Mouse (Mus musculus): ENCODE results near the gene Gm10188. TPM values are rescaled to one million over a fixed set of nuclear protein-coding genes. Genes with fewer than 3 reads are reported as not detected.

Gm10188 gene
- total and polyA plus RNA-seq, 3 experiments, result not detected

DNA sequence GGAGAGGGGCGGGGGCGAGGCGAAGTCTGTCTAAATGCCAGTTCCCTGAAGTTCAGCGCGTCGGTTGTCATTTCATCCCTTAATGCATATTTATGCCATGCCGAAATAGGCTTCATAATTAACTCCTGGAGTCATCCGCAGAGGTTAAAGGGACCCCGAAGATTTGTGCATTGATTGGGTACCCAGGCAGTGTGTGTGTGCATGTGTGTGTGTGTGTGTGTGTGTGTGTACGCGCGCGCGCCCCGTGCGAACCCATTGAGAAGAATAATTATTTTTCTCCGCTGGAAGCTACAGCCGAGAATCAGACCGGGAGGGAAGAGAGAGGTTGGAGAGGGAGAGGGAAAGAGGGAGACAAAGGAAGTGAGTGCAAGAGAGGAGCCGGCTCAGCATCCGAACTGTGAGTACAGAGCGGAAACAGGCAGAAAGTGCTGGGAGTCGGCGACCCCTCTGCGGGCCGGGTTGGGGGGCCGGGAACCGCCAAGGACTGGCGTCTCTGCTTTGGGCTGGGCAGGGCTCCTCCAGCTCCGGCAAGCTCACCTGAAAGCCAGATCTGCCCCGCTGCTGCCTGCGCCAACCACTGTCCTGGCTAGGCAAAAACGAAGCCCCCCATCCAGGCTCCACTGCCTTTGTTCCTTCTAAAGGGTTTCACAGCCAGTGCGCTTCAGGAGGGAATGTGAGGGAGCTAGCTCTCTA lies 38.3 kb downstream of the Gm10188 start, which contains the start of the genes Lemd1 and AC124108.1:
Gene Lemd1 (plus strand): TSS at position 339 of the 693 bp plus-strand sequence.
Gene AC124108.1 (plus strand): TSS at position 365 of the 693 bp plus-strand sequence.
- no peak within 1 kb of the TSS for H3K9ac ChIP-seq (ENCODE audit: low read depth, low read length)
- no peaks in the 10 kb centered on the region for H3K79me2 ChIP-seq (replicated peaks; ENCODE audit: control insufficient read depth, insufficient read depth, low read length)
- H3K4me3 ChIP-seq, result peak within 1 kb of the TSS; percentile 41
- H3K36me3 ChIP-seq (ENCODE audit: control insufficient read depth, insufficient read depth, low read length), result no peaks in the 10 kb centered on the region
- TF ChIP-seq POLR2A (IDR thresholded peaks at IDR 0.05; ENCODE audit: insufficient read depth, low read depth, low read length), result no peak
- no peak for TF ChIP-seq CTCF (IDR thresholded peaks at IDR 0.05)
- TF ChIP-seq EP300 (IDR thresholded peaks at IDR 0.05; ENCODE audit: insufficient read depth, low read depth, low read length), result no peak
- 1% methylated on average over 34 of the region's 34 CpGs for WGBS
- intact Hi-C loops (cut with DNase I), result no loop called here
- DNase-seq, result no peak
- no peak within 1 kb of the TSS for H3K27ac ChIP-seq
- H3K27me3 ChIP-seq (ENCODE audit: control insufficient read depth, insufficient read depth, low read length), result peaks cover 25% of the 10 kb centered on the region
- H3K4me1 ChIP-seq (ENCODE audit: control insufficient read depth, insufficient read depth, low read length), result no peaks in the 10 kb centered on the region

DNA sequence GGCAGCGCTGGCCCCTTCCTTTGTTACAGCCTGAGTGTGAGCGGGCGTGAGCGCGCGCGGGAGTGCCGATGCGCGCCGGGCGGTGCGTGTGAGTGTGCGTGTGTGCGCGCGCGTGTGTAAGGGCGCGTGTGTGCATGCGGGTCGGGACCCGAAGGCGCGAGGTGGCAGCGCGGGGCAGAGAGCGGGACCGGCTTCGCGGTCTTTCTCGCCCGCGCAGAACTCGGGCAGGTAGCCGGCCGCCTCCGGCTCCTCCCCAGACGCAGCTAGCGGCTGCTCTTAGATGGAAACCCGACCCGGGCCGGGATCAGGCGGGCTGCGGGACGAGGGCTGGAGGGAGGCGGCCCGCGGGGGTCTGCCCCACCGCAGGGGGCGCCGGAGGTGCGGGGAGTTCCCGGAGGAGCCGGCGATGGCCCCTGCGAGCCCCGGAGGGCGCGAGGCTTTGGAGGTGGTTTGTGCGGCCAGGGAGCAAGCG lies 38.9 kb downstream of the Gm10188 start:
- Histone ChIP-seq H3K9ac (ENCODE audit: low read depth, low read length) (no peak overlapping the region), H3K79me2 (replicated peaks; ENCODE audit: control insufficient read depth, insufficient read depth, low read length) (no peaks in the 10 kb centered on the region), H3K4me3 (peak overlapping the region; percentile 41), H3K4me1 (ENCODE audit: control insufficient read depth, insufficient read depth, low read length) (no peaks in the 10 kb centered on the region), H3K36me3 (ENCODE audit: control insufficient read depth, insufficient read depth, low read length) (no peaks in the 10 kb centered on the region), H3K27me3 (ENCODE audit: control insufficient read depth, insufficient read depth, low read length) (peaks cover 25% of the 10 kb centered on the region), H3K27ac (no peak overlapping the region)
- intact Hi-C loops (cut with DNase I), result no loop called here
- WGBS, result under 1% methylated on average over 60 of the region's 62 CpGs
- TF ChIP-seq CTCF (IDR thresholded peaks at IDR 0.05) (no peak), EP300 (IDR thresholded peaks at IDR 0.05; ENCODE audit: insufficient read depth, low read depth, low read length) (no peak), POLR2A (IDR thresholded peaks at IDR 0.05; ENCODE audit: insufficient read depth, low read depth, low read length) (no peak)
- DNase-seq, result no peak

DNA sequence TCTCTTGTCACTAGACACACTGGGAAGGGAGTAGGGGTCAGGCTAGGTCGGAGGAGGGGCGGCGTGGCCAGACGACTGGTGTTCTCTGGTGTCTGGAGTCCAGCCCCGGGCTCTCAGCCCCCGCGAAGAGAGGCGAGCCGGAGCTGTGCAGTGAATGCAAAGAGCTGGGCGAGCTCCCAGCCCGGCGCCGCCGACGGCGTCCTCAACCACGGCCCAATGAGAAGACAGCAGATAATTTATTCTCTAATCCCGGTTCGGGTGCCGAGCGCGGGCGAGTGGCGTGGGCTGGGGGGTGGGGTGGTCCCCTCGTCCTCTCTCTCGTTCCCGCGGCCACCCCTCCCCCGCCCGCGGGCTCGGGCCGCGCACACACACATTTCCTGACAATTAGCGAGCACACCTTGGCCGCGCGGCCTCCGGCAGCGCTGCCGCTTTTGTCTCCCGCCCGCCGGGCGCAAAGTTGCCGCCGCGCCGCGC lies 39.5 kb downstream of the Gm10188 start:
- Histone ChIP-seq H3K36me3 (ENCODE audit: control insufficient read depth, insufficient read depth, low read length) (no peaks in the 10 kb centered on the region), H3K9ac (ENCODE audit: low read depth, low read length) (no peak overlapping the region), H3K27me3 (ENCODE audit: control insufficient read depth, insufficient read depth, low read length) (peaks cover 25% of the 10 kb centered on the region), H3K79me2 (replicated peaks; ENCODE audit: control insufficient read depth, insufficient read depth, low read length) (no peaks in the 10 kb centered on the region), H3K4me3 (peak overlapping the region; percentile 33), H3K4me1 (ENCODE audit: control insufficient read depth, insufficient read depth, low read length) (no peaks in the 10 kb centered on the region), H3K27ac (no peak overlapping the region)
- no peak for DNase-seq
- TF ChIP-seq EP300 (IDR thresholded peaks at IDR 0.05; ENCODE audit: insufficient read depth, low read depth, low read length), result no peak
- TF ChIP-seq POLR2A (IDR thresholded peaks at IDR 0.05; ENCODE audit: insufficient read depth, low read depth, low read length), result no peak
- no peak for TF ChIP-seq CTCF (IDR thresholded peaks at IDR 0.05)
- intact Hi-C loops (cut with DNase I), result no loop called here
- 1% methylated on average over 40 of the region's 50 CpGs for WGBS

DNA sequence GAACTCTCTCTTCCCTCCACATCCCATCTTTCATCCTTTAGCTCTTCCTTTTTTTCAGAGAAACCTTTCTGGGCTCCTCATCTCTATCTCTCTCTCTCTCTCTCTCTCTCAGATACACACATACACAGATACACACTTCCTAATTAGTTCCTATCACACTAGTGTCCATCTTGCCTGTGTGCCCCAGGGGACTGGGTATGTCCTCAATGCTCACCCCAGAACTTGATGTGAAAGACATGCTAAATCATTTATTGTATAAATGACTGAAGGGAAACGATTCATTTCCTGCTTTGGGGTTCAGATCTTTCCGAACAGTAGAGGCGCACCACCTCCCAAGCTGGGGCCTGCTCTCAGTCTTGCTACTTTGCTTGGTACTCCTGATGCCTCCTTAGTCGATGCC lies 40.3 kb downstream of the Gm10188 start:
- no peak for DNase-seq
- 36% methylated on average over 4 of the region's 4 CpGs for WGBS
- Histone ChIP-seq H3K4me3 (no peak overlapping the region), H3K36me3 (ENCODE audit: control insufficient read depth, insufficient read depth, low read length) (no peaks in the 10 kb centered on the region), H3K9ac (ENCODE audit: low read depth, low read length) (no peak overlapping the region), H3K27ac (no peak overlapping the region), H3K4me1 (ENCODE audit: control insufficient read depth, insufficient read depth, low read length) (no peaks in the 10 kb centered on the region), H3K27me3 (ENCODE audit: control insufficient read depth, insufficient read depth, low read length) (peaks cover 25% of the 10 kb centered on the region), H3K79me2 (replicated peaks; ENCODE audit: control insufficient read depth, insufficient read depth, low read length) (no peaks in the 10 kb centered on the region)
- TF ChIP-seq CTCF (IDR thresholded peaks at IDR 0.05), result no peak
- no peak for TF ChIP-seq EP300 (IDR thresholded peaks at IDR 0.05; ENCODE audit: insufficient read depth, low read depth, low read length)
- TF ChIP-seq POLR2A (IDR thresholded peaks at IDR 0.05; ENCODE audit: insufficient read depth, low read depth, low read length), result no peak
- intact Hi-C loops (cut with DNase I), result no loop called here

DNA sequence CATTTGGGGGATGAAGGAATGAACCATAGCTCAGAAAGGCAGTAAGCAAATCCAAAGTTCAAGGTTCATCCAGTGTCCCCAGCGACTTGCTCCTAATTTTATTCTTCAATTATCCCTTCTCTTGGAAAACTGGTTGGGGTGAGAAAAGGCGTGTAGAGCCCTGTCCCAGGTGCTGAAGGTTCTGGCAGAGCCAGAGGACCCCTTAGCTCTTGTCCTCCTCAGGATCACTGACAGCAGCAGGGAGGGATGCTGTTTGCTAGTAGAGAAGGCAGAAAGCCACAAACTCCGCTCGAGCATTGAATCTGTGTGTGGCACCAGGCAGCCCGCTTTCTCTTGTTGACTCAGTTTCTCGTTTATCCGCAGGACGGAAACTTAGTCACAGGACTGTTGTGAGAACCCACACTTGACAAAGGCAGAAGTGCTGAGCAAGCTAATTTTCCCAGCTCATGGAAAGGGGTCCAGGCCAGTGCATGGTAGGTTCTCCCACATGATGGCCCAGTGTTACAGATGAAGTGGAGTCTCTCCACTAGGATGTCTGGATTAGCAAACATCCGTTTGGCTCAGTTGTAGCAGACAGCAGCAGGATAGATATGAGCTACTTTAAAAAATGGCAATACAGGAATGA lies 41.0 kb downstream of the Gm10188 start:
- no peak overlapping the region for H3K27ac ChIP-seq
- no peak overlapping the region for H3K4me3 ChIP-seq
- DNase-seq, result no peak
- no peaks in the 10 kb centered on the region for H3K36me3 ChIP-seq (ENCODE audit: control insufficient read depth, insufficient read depth, low read length)
- intact Hi-C loops (cut with DNase I), result no loop called here
- H3K4me1 ChIP-seq (ENCODE audit: control insufficient read depth, insufficient read depth, low read length), result no peaks in the 10 kb centered on the region
- H3K9ac ChIP-seq (ENCODE audit: low read depth, low read length), result no peak overlapping the region
- TF ChIP-seq CTCF (IDR thresholded peaks at IDR 0.05), result no peak
- no peak for TF ChIP-seq POLR2A (IDR thresholded peaks at IDR 0.05; ENCODE audit: insufficient read depth, low read depth, low read length)
- TF ChIP-seq EP300 (IDR thresholded peaks at IDR 0.05; ENCODE audit: insufficient read depth, low read depth, low read length), result no peak
- WGBS, result 33% methylated on average over 9 of the region's 9 CpGs
- H3K79me2 ChIP-seq (replicated peaks; ENCODE audit: control insufficient read depth, insufficient read depth, low read length), result no peaks in the 10 kb centered on the region
- peaks cover 25% of the 10 kb centered on the region for H3K27me3 ChIP-seq (ENCODE audit: control insufficient read depth, insufficient read depth, low read length)

DNA sequence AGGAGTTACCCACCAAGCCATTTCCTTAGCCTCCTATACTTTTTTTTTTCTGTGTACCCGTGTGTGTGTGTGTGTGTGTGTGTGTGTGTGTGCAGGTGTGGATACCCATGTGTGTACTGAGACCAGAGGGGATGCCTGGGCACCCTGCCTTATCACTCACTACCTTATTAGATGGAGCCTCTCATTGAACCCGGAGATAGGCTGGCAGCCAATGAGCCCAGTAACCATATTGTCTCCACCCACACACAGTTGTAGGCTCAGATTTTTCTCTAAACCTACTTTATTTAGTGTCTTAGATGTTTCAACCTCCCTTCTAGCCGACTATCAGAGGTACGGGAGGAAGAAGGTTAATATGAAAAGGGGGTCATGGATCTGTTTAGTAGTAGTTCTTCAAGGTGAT lies 43.3 kb downstream of the Gm10188 start:
- no peak for DNase-seq
- intact Hi-C loops (cut with DNase I), result no loop called here
- Histone ChIP-seq H3K79me2 (replicated peaks; ENCODE audit: control insufficient read depth, insufficient read depth, low read length) (no peaks in the 10 kb centered on the region), H3K36me3 (ENCODE audit: control insufficient read depth, insufficient read depth, low read length) (no peaks in the 10 kb centered on the region), H3K27ac (no peak overlapping the region), H3K9ac (ENCODE audit: low read depth, low read length) (no peak overlapping the region), H3K27me3 (ENCODE audit: control insufficient read depth, insufficient read depth, low read length) (peaks cover 13% of the 10 kb centered on the region), H3K4me3 (no peak overlapping the region), H3K4me1 (ENCODE audit: control insufficient read depth, insufficient read depth, low read length) (no peaks in the 10 kb centered on the region)
- WGBS, result 74% methylated on average over 4 of the region's 4 CpGs
- TF ChIP-seq CTCF (IDR thresholded peaks at IDR 0.05), result no peak

Small RNA genes within 50 kb of the gene (microRNA-seq; reads per million reads assigned to microRNA genes)
- gene Mir135b, result 2.7 to 2.8 reads per million in 2 experiments

Other genes with a start within 250 kb of the Gm10188 start
- 10 to 100 TPM; 76.5 to 77.4 TPM for gene Elk4, start 222.2 kb downstream of the Gm10188 start, total RNA-seq (2021)
- 20.8 and 32.7 TPM in 2 replicates for gene Elk4, start 222.2 kb downstream of the Gm10188 start, polyA plus RNA-seq (2012; rRNA removed)
- 1 to 10 TPM; 1.4 to 1.6 TPM for gene Mfsd4a, start 161.7 kb downstream of the Gm10188 start, total RNA-seq (2021)
- 3.0 and 3.6 TPM in 2 replicates for gene Mfsd4a, start 161.7 kb downstream of the Gm10188 start, polyA plus RNA-seq (2012; rRNA removed)
- gene Cdk18, start 90.1 kb downstream of the Gm10188 start, total RNA-seq (2021), result 10 to 100 TPM; 14.0 to 15.8 TPM
- gene Cdk18, start 90.1 kb downstream of the Gm10188 start, polyA plus RNA-seq (2012; rRNA removed), result 20.9 and 25.1 TPM in 2 replicates
- not detected for gene Lemd1, start 38.3 kb downstream of the Gm10188 start, total RNA-seq (2021)
- gene Lemd1, start 38.3 kb downstream of the Gm10188 start, polyA plus RNA-seq (2012; rRNA removed), result 0.20 TPM in 1 of 2 replicates, not detected in the other
- gene AC124108.1, start 38.3 kb downstream of the Gm10188 start, total RNA-seq (2021), result under 1 TPM in 1 of 2 experiments, not detected in 1; 0.05 TPM
- gene AC124108.1, start 38.3 kb downstream of the Gm10188 start, polyA plus RNA-seq (2012; rRNA removed), result 0.06 TPM in 1 of 2 replicates, not detected in the other
- 10 to 100 TPM; 15.4 to 21.0 TPM for gene Klhdc8a, start 68.9 kb upstream of the Gm10188 start, total RNA-seq (2021)
- 15.9 and 18.7 TPM in 2 replicates for gene Klhdc8a, start 68.9 kb upstream of the Gm10188 start, polyA plus RNA-seq (2012; rRNA removed)
- gene Nuak2, start 86.4 kb upstream of the Gm10188 start, total RNA-seq (2021), result 1 to 10 TPM; 4.1 to 4.3 TPM
- 2.8 and 4.0 TPM in 2 replicates for gene Nuak2, start 86.4 kb upstream of the Gm10188 start, polyA plus RNA-seq (2012; rRNA removed)
- 10 to 100 TPM; 21.9 to 25.4 TPM for gene Tmcc2, start 161.5 kb upstream of the Gm10188 start, total RNA-seq (2021)
- gene Tmcc2, start 161.5 kb upstream of the Gm10188 start, polyA plus RNA-seq (2012; rRNA removed), result 17.5 and 19.4 TPM in 2 replicates
- 10 to 100 TPM; 14.6 to 16.0 TPM for gene Dstyk, start 187.8 kb upstream of the Gm10188 start, total RNA-seq (2021)
- 8.9 and 24.1 TPM in 2 replicates for gene Dstyk, start 187.8 kb upstream of the Gm10188 start, polyA plus RNA-seq (2012; rRNA removed)
- gene Rbbp5, start 247.6 kb upstream of the Gm10188 start, total RNA-seq (2021), result 10 to 100 TPM; 21.6 to 24.5 TPM
- gene Rbbp5, start 247.6 kb upstream of the Gm10188 start, polyA plus RNA-seq (2012; rRNA removed), result 16.7 and 27.5 TPM in 2 replicates

All from heart, adult 2 months (tissue).